Mouse (Mus musculus): ENCODE results near the gene Lrrc75b.
"Not testable (repeated sequence)": the region's sequence is repeated elsewhere in the genome, so short reads cannot be mapped to it uniquely, and the experiment has no call there.

Gene Lrrc75b

DNA sequence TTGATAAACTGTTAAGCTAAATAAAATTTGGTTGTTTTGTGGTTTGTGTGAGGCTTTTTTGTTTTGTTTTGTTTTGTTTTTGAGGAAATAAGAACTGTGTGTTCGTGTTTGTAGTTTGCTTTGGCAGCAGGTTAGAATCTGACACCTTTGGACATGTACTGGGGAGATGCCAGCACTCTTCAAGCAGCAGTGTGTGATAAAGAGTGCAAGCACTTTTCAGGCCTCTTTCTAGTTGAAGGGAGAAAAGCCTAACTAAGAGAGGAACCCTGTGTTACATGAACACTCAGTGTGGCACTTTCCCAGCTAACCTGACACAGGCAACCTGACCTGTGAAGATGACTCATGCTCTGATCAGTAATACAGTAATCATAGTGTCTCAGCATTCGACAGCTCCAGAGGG is 24.7 kb downstream of the Lrrc75b start:
- in situ Hi-C loops (cut with MboI, MseI) = no loop called here

DNA sequence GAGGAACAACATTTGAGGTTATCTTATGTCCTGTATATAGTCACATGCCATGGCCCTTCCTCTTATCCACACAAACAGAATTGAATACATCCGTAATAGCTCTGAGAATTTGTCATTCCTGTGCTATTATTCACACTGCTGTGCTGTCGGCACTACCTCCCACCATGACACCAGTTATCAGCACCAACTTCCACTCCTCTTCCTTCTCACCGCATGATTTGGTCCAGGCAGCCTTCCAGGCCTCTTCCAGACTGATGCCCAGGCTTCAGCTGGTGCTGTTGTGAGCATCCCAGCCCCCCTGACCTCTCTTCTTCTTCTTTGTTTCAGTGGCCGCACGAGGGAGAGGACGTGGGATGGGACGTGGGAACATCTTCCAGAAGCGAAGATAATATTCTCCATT is 25.2 kb downstream of the Lrrc75b start:
- in situ Hi-C loops (cut with MboI, MseI) = no loop called here

DNA sequence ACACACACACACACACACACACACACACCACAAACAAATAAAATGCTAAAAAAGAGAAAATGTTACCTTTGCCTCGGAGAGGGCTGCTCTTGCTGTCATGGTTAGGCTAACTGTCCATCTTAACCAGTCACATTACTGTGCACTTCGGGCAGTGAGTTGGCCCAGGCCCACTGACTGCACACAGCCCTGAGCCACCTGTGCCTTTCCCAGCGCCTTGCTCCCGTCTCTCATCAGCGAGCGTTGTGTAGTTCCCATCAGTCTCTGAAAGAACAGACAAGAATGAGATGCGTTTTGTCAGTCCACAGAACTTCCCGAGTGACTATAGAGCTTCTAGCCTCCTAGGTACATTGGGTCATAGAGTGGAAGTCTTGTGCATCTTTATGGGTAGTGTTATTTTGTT is 25.9 kb downstream of the Lrrc75b start:
- in situ Hi-C loops (cut with MboI, MseI) = no loop called here

DNA sequence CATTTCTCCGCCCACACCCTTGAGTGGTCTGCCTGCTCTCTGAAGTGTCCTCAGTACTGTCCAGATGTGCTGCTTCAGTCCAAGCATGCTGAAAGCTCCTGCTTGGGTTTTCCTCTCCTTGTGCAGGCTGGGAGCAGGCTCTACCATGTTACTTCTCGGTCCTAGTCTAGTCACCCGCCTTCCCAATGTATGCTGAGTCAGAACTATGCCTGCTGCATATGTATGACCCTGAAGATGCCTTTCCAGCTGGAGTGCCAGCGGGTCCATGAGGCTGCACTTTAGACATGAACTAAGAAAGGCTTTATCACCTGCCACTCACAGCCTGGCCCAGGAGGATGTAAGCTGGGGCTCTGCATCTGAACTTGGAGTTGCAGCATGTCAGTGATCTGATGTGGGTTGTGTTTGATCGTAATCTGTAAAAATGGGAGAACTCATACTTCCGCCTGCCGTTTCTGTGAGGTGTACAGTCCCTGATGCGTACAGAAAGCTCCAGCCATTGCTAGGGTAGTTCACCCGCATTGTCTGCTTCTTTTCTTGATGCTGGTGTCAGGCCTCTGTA is 28.5 kb downstream of the Lrrc75b start:
- in situ Hi-C loops (cut with MboI, MseI) = no loop called here

DNA sequence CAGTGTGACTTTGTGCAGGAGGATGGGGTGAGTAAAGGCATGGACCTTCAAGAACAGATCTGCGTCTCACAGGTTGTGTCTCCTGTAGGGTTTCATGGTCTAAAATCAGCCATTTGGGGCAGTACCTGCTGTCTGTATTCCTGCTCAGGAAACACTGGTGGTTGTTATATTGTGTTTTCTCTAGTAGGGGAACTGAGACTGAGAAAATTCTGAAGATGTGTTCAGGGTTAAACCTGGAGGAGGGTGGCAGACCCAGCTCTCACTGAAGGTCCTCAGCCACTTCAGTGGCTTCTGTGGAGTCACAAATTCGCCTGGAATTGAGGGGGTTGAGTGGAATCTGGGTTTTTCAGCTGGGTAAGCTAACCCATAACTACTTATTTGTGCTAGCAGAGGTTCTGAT is 29.8 kb downstream of the Lrrc75b start:
- in situ Hi-C loops (cut with MboI, MseI) = no loop called here

DNA sequence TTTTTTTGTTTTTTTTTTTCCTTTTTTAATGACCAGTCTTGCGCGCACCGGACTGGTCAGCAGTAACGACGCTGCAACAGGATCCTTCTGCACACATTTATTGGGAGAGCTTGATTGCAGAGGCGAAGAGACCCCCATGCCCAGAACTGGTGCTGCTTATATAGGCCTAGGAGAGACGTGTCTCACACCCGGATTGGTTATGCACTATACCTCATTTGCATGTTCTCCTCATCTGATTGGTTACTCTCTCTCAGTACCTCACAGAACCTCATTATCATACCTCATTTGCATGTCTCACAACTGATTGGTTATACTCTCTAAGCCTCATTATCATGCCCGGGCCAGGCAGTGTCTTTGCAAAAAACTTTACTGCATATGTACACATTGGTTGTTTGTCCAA is 34.7 kb downstream of the Lrrc75b start:
- in situ Hi-C loops (cut with MboI, MseI) = not testable (repeated sequence)

DNA sequence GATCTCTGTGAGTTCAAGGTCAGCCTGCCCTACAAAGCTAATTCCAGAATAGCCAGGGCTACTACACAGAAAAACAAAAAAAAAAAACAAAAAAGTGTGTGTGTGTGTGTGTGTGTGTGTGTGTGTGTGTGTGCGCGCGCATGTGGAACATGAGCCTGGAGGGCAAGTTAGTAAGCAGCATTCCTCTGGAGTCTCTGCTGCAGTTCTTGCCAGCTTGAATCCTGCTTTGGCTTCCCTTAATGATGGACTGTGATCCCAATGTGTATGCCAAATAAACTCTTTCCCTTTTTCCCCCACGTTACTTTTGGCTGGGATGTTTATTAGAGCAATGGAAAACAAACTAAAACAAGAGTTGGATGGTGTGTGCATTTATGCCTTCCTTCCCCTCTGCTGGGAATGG is 38.5 kb downstream of the Lrrc75b start:
- in situ Hi-C loops (cut with MboI, MseI) = no loop called here

DNA sequence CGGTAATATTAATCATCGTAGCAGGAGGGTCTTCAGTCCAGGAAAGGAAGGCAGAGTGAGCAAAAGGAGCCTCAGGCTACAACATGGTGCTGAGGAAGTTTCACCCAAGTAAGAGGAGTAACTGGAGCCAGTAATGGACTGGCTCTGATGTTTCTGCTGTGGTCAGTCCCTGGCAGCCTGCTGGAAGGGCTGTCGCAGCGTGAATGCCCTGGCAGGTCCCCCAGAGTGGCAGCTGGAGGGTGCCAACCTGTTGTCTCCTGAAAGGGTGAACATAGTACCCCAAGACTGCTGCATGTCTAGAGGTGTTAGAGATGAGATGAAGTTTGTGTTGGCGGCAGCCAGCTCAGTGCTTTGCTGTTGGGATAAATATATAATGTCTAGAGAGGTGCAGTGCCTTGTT is 39.5 kb downstream of the Lrrc75b start:
- in situ Hi-C loops (cut with MboI, MseI) = no loop called here

DNA sequence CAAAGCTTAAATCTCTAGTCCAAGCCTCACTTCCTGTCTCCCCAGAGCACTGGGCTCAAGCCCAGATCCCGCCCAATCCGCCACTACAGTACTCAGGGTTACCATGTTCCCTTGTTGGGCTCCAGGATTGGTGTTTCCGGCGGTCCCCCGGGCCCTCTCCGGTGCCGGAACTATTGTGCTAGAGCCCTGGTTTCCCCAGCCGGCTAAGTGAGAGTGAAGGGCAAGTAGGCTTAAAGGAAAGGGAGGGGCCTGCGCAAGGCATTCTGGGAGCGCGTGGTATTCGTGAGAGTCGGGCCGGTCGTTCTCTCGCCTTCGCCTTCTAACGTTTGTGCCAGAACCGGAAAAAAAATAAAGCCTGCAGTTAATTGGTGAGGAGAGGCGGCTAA is 42.4 kb downstream of the Lrrc75b start, which contains the start of gene Gucd1:
TSS of gene Gucd1 (minus strand) at position 215 of the 386 bp plus-strand sequence.
- in situ Hi-C loops (cut with MboI, MseI) = no loop called here

DNA sequence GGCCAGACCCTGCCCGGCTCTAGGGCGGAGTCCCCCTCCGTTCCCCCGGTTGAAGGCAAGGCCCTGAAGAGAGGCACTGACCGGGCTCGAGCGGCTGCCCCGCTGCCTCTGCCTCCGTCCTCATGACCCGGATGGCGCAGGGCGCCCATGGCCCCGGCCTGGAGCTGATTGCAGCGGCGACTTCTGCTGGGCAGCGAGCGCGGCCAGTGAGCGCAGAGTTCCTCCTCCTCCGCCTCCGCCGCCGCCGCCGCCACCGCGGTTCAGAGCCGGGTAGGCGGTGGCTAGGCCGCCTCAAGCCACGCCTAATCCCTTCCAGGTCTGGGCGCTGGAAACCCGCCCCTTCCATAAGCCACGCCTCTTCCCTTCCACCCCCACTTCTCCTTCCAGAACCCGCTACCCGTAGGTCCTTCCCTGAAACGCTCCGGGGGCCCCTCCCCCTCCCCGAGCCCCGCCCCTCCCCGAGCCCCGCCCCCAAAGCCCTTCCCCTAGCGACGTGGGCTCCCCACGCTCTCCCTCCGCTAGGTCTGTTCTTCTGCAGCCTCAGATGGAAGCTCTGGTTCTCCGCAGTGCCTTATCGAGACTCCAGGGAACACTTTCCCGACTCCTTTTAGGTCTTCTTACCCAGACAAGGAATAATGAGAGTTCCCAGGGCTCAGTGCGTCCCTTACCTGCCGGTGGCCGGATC is 42.9 kb downstream of the Lrrc75b start, which contains the start of gene Snrpd3:
TSS of gene Snrpd3 (plus strand) at position 479 of the 685 bp plus-strand sequence.
- in situ Hi-C loops (cut with MboI, MseI) = no loop called here

DNA sequence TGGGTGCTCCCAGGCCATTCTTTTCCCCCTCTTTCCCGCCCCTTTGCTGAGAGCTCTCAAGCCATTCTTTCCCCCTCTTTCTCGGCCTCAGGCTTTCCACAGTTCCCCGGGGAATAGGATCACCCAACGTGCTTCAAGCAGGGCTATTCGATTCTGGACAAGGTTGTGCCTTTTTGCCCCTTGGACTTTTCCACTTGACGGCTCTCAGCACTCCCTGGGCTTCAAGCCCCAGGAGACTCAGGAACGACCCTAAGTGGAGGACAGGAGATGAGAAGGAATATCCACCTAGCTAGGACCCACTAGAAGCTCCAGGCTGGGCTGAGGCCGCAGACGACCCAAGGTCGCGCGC is 43.4 kb downstream of the Lrrc75b start:
- in situ Hi-C loops (cut with MboI, MseI) = no loop called here

DNA sequence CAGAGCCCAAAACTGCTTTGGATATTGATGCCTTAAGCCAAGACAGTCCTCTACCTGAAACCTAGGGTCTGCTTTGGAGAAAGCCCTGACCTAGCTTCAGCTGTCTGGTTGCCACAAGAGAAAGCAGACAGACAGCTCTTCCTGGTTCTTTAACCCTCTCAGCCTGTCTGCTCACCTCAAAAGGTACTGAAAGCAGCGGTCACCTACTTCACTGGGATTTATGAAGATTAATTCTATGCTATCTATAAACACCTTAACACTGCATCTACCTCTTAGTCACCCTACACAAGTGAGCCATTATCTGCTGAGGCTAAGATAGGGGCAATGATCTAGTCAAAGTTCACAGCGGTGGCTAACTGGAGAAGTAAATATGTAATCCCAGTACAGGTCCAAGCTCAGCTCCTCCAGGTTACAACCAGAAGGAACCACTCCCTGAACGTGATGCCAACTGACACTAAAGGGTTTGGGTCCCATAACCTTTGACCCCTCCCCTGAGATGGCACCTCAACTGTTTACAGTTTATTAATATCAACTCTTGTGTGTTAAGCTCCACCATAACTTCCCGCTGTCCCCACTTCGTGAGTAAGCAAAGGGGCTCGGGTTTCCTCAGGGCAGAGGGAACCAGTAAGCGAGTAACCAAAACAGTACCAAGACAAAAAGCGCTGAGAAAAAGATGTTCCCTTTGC is 43.9 kb downstream of the Lrrc75b start:
- in situ Hi-C loops (cut with MboI, MseI) = no loop called here

DNA sequence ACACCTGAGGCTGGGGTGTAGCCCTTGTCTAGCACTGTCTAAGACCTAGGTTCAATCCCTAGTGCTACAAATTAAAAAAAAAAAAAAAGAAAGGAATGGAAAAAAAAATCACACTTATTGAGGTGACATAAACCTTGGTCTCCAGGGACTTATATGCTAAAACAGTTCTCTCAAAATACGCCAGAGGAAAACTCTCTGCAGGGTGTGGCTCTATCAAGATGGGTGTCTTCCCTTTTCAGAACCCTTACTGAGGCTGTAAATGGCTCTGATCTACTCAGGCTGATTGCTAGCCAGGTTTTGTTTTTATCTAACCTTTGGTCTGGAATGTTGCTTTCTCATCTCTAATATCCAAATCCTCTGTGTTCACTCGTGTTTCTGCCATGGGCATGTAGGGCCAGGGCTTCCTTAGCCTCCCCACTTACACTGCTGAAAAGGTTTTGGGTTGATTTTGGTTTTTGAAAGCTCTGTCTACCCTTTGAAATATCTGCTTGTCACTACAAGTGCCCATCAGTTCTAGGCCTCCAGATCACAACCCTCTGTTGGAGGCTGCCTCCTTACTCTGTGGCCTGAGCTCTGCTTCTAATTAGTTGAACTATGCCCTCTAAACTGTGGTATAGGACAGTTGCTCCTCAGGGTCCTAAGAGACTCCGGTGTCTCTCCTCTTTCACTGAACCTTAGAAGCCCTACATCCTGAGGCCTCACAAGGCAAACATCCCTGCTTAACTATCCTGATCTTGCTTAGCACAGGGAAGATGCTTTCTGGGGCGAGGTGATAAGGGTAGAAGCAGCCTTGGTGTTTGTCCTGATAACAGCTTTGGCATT is 44.7 kb downstream of the Lrrc75b start:
- in situ Hi-C loops (cut with MboI, MseI) = no loop called here

DNA sequence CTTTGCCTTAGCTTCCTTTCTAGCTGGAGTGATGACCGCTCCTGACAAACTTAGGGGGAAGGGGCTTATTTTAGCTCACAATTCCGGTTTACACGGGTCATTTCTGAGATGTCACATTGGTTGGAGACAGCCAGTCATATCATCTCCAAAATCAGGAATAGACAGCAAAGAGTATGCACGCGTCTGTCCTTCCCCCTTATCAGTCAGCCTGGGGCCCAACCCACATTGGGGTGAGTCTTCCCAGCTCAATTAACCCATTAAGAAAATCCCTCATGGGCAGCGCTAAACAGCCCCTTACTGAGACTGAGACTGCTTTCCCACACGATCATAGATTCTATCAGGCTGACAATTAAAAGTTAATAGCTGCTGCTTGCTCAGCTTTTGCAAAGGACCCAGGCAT is 45.8 kb downstream of the Lrrc75b start:
- in situ Hi-C loops (cut with MboI, MseI) = no loop called here

DNA sequence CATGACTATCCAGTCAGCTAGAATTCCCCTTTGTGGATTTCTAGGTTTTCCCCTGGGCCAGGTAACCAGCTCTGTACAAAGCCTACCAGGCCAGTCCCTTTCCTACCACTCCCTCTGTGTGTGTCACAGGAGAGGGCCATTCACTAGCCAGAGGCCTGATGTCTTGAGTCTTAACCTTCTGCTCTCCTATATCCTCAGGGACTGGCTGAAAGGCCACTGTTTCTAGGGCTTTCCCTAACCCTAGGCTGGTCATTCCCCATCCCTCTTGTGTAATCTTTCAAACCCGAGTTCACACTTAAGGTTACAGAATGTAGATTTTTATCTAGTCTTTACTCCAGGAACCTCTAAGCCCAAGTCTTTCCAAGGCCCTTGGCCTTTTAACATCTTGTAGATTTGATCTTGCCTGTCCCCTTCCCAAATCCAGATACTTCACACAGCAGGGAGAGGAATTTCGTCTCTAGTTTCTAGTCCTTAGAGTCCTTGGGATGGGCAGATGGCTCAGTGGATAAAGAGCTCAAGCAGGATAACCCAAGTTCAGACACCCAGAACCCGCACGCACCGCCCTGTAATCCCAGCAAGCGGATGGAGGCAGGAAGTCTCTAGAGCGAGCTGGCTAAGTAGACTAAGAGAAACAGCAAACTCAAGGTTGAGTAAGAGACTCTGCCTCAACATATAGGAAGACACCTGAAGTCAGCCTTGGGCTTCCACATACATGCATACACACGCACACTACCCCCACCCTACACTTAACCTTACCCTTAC is 46.6 kb downstream of the Lrrc75b start:
- in situ Hi-C loops (cut with MboI, MseI) = no loop called here

DNA sequence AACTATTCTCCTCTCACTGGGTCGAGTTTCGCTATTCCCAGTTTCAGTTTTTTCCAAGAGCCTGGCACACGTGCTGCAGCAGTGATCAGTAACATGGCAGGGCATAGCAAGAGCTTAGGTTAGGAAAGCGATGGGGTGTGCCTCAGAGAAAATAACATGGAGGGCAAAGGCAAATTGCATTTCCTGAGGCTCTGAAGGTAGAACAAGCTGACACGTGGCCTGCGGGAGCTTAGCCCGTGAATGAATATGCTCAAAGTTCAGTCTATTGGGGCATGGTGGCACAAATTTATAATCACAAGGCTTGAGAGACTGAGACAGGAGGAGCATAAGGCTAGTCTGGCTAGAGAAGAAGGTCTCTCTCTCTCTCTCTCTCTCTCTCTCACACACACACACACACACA is 47.3 kb downstream of the Lrrc75b start:
- in situ Hi-C loops (cut with MboI, MseI) = no loop called here

DNA sequence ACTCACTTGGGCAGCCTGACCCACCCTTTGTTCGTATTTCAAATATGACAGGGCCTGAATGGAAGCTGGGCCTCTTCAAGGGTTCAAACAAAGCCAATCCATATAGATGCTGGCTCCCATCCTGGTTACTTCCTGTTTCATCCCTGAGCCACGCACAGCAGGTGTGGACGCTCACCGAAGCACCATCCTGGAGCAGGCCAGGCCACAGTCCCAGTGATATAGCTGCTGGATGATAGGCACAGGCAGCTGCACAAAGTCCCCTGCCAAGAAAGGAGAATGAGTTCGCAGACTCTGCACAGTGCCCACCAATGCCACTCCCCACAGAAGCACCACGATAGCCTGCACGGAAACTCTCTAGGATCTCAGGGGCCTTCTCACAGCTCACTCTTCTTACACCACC is 48.2 kb downstream of the Lrrc75b start:
- in situ Hi-C loops (cut with MboI, MseI) = no loop called here

DNA sequence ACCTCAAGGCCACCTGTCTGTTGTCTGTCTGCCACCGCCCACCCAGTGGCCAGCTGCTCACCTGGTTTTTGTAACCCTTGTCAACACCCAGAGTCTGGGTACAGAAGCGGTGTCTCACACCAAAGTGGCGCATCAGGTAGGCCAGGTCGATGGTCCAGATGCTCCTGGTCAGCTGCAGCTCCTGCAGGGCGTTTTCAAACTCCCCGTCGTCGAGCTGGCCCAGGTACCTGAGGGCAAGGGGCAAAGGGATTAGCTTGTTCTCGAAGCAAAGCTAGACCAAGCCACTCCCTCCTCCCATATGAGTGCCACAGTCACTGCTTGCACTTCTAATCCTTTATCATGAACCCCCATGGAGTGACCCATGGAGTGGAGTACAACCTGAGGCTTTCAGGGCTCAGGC is 49.1 kb downstream of the Lrrc75b start:
- in situ Hi-C loops (cut with MboI, MseI) = no loop called here

DNA sequence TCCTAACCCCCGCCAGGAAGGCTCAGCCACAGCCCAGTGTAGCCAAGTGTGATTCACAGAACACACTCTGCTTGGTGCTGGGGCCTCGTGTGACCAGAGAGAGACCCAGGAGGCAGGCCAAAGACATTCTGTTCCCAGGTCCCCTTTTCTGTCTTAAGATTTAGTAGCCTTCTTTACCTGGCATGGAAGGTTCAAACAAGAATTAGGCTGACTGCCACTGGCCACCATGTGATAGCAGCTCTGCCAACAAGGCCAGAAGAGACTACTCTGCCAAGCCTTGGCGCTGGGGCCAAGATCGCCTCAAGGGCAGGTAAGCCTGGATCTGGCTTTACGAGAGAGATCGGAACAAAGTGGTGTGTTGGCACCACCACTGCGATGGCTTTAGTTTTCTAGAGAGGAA is 49.7 kb downstream of the Lrrc75b start:
- in situ Hi-C loops (cut with MboI, MseI) = no loop called here

DNA sequence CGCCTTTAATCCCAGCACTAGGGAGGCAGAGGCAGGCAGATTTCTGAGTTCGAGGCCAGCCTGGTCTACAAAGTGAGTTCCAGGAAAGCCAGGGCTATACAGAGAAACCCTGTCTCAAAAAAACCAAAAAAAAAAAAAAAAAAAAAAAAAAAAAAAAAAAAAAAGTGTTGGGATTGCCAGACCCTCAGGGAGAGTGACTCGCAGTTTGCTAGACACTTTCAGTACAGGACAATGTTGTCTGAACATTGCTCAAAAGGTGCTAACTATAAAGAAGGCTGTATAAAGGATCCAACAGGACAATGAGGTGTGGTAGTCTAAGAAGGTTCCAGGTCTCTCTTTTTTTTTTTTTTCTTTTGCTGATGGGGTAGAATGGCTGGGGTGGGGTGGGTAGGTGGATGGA is 54.2 kb downstream of the Lrrc75b start:
- in situ Hi-C loops (cut with MboI, MseI) = not testable (repeated sequence)

DNA sequence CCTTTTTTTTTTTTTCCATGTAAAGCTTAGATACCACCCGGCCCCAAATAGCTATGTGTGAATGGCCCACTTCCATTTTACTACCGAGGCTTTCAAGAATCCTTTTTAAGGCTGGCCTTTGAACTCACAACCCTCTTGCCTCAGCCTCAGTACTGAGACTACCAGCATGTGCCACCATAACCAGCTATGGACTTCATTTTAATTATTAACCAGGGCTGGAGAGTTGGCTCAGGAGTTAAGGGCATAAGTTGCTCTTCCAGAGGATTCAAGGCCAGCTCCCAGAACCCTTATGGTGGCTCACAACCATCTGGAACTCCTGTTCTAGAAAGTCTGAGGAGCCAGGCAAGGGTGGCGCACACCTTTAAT is 55.0 kb downstream of the Lrrc75b start:
- in situ Hi-C loops (cut with MboI, MseI) = no loop called here

Measured in T-helper 2 cell (primary cell).